Mouse (Mus musculus): ENCODE data around the gene Prpf3. TPM values are rescaled to one million over a fixed set of nuclear protein-coding genes. Genes with fewer than 3 reads are reported as not detected.

The Prpf3 gene
- total RNA-seq (2023): 10 to 100 TPM; 33.6 to 33.7 TPM

DNA sequence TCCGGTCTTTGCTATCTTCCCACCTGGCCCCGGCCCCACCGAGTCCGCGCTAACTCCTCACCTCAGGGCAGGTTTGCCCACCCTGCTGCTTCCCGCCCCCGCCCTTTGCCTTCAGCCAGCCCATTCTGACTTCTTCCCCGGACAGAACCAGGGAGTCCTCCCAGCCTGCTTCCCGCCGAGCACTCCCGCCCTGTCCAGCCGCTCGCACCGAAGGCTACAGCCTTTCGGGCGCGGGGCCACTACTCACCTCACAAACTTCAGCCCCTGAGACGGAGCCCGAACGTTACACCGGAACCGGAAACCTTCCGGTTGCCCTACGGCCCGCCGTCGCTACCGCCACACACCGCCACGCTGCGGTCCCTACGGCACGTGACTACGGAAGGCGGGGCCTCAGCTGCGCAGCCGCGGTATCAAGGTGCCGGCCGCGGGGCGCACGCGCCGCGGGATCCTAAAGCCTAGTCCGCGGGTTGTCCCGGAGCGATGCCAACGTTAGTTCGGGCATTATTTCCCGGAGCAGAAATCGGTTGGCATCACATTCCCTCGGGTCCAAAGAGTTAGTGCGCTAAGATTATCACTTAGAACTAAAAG lies at the start of gene Prpf3:
TSS of gene Prpf3 (minus strand) at position 384 of the 588 bp plus-strand sequence.

DNA sequence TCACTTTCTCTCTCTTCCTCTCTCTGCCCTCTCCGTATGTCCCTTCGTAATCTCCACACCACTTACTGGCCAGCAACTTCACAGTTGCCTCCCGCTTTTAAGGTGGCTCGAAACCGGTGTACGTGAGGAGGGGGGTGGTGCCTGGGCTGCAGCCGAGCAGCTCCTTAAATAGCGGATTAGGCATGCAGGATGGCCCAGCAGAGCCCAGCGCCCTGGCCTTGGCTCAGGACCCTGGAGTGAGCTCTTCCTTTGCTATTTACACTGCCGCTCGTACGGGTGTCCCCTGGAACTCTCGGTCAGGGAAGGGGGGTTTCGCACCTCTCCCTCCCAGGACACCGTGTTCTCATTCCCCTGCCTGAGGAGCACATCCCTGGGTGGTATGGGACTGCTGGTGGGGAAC lies 48.9 kb upstream of the Prpf3 start, which contains the start of gene Car14:
TSS of gene Car14 (minus strand) at position 124 of the 400 bp plus-strand sequence.

DNA sequence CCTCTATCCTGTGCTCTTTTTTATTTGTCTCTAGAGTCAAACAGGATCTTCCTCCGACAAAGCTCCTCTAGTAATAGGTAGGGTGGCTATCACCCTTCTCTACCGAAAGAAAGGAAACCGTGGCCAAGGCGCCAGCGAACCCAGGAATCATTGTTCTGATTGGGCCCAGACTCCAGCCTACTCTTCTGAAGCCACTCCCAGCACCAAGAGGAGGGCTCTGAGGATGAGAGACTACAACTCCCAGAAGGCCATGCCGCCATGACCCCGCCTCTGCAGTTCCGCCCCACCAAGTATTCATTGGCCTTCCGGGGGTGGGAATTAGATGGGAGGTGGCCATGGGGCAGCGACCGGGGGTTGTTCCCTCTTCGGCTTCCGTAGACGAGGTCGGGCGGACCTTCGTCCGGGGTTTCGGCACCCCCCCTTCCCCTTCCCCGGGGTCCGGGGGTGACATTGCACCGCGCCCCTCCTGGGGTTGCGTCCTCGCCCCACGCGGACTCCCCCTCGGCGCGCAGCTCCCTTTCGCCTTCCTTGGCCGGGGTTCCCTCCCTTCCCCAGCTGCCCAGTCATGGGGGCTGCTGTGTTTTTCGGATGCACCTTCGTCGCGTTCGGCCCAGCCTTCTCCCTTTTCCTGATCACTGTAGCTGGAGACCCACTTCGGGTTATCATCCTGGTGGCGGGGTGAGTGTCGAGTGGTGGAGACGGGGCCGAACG lies 38.1 kb upstream of the Prpf3 start, which contains the start of gene Aph1a:
TSS of gene Aph1a (plus strand) at position 364 of the 711 bp plus-strand sequence.

DNA sequence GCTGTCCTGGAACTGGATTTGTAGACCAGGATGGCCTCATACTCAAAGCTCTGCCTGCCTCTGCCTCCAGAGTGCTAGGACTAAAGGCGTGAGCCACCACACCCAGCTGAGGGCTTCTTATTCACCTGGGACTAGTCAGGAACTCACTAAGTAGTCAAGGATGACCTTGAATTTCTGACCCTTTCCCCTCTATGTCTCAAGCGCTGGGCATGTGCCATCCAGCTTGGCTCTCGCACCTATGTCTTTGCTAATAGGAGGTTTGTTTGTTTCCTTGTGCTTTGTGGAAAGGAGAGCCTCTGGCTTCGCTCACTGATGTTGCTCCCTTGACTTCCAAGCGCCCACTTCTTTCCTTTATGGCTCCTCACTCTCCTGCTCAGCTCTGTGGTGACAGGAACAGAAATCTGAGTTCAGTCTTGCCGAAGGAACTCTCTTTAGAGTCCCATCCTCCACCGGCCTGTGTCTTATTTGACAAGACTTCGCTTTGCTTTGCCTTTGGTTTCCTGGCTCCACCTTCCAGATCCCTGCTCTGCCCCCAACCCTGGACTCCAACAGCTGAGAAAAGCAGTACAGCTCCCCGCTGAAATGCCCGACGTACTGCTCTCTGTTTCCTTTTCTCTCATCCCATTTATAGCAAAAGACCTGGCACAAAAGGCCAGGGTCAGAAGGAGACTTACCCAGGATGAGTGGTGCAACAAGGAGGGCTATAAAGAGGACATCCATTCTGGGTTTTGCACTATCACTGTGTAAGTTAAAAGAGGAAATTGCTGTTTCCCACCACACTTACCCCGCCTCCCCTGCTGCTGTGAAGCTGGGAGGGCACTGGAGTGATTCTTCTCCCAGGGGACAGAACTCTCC lies 35.8 kb upstream of the Prpf3 start, which contains the start of gene BC028528:
TSS of gene BC028528 (minus strand) at position 795 of the 855 bp plus-strand sequence.

DNA sequence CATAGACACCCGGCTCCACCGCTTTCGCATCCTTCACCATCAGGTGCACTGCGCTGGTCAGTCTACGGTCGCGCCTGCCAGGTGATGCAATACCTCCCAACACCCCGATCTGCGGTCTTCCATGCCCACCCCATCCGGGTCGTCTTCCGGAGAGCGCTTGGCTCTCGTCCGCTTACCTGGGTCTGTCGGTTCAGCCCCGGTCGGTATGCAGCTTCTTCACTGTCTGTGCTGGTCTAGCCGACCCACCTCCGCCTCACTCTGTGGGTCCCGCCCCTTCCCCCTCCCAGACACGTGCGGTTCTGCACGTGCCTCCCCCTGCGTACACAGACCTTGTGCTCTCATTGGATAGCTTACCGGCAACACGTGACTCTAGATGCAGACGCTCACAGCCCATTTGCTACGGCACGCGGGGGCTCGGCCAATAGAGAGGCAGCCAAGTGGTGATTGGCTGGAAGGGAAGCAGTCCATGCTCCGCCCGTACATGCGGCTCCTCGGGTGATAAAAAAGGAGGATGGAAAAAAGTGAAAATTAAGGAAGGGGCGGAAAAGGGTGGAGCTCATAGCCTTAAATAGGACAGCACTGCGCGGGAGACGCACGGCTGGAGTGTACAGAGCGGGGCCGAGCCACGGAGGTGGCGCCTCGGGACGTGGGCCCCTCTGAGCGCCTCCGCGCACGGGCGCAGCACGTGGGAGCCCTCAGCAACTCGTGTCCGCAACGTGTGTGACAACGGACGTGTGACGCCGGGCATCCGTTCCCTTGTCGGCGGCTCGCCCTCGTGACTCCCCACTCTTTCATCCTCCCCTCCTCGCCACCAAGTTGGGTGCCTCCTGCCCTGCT lies 26.5 kb upstream of the Prpf3 start, which contains the start of gene Ciart:
TSS of gene Ciart (minus strand) at position 273 of the 837 bp plus-strand sequence.

DNA sequence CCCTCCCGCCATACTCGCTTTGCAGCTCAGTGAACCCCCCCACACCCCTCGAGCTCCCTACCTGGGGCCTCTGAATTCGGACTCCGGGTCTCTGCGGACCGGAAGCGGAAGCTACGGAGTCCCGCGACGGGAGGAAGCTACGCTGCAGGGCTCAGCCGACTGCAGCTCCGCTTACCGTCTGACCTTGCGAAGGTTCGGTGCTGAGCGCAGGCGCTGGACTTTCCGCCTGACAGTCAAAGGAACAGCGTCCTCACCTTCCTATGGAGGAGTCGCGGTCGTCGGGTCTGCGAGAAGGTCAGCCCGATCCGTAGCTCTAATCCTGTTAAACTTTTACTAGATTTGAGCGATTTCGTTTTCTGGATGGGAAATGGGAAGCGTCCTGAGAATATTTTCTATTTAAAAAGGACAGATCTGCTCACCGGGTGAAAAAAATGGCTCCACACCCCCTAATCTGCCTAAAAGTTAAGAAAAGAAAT lies 15.7 kb upstream of the Prpf3 start, which contains the start of gene Mrps21:
TSS of gene Mrps21 (minus strand) at position 128 of the 476 bp plus-strand sequence.

DNA sequence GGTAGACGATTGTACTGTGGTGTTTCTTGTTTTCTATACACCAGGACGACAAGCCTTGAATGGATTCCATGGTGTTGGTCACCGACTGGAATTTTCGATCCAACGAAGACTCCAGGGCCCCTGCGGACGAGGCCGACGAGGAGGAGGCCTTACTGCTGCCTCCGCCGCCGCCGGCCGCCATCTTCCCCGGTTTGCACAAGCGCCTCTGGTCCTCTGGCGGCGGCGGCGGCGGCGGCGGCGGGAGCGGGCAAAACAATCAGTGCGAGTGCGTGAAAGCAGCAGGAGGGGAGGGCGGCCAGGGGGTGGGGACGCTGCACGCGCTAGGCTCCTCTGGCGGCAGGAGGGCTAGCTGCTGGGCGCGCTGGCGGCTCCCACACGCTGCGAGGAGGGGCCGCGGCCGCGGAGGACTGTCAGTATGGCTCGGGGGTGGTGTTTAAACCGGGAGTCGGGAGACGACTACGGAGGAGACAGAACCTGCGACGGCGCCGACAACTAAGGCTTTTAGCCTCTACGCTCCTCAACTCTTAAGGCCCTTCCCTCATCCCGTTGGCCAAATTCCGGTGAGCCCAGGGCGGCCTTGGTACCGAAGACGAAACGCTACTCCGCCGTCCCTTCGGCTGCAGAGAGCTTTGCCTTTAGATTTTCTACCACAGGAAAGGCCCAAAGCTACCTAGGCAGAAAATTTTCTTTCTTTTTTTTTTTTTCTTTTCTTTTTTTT lies 37.0 kb downstream of the Prpf3 start, which contains the start of gene Rprd2:
TSS of gene Rprd2 (minus strand) at position 293 of the 718 bp plus-strand sequence.

Other genes with a start within 250 kb of the Prpf3 start
- gene Ensa, start 230.9 kb downstream of the Prpf3 start, total RNA-seq (2023): 10 to 100 TPM; 66.0 to 72.8 TPM
- 100 to 1,000 TPM; 760 to 809 TPM for gene Mcl1, start 197.1 kb downstream of the Prpf3 start, total RNA-seq (2023)
- gene Adamtsl4, start 168.0 kb downstream of the Prpf3 start, total RNA-seq (2023): 1 to 10 TPM in 1 of 2 experiments, under 1 TPM in 1; 0.88 to 4.0 TPM
- gene Ecm1, start 116.3 kb downstream of the Prpf3 start, total RNA-seq (2023): 1 to 10 TPM; 4.6 to 8.3 TPM
- gene Tars2, start 95.7 kb downstream of the Prpf3 start, total RNA-seq (2023): 10 to 100 TPM; 13.8 to 19.2 TPM
- 10 to 100 TPM; 45.9 to 48.8 TPM for gene Rprd2, start 37.0 kb downstream of the Prpf3 start, total RNA-seq (2023)
- 100 to 1,000 TPM; 115 to 123 TPM for gene Mrps21, start 15.6 kb upstream of the Prpf3 start, total RNA-seq (2023)
- gene Ciart, start 26.4 kb upstream of the Prpf3 start, total RNA-seq (2023): 10 to 100 TPM in 1 of 2 experiments, 1 to 10 TPM in 1; 9.0 to 13.0 TPM
- 10 to 100 TPM; 35.1 to 40.1 TPM for gene BC028528, start 36.1 kb upstream of the Prpf3 start, total RNA-seq (2023)
- gene Aph1a, start 38.1 kb upstream of the Prpf3 start, total RNA-seq (2023): 10 to 100 TPM; 58.8 to 65.3 TPM
- gene Car14, start 48.8 kb upstream of the Prpf3 start, total RNA-seq (2023): not detected
- 100 to 1,000 TPM in 1 of 2 experiments, 10 to 100 TPM in 1; 93.6 to 104 TPM for gene Anp32e, start 73.4 kb upstream of the Prpf3 start, total RNA-seq (2023)
- gene Plekho1, start 140.1 kb upstream of the Prpf3 start, total RNA-seq (2023): 10 to 100 TPM; 51.4 to 57.8 TPM
- 10 to 100 TPM; 13.5 to 17.9 TPM for gene Vps45, start 202.6 kb upstream of the Prpf3 start, total RNA-seq (2023)
- 10 to 100 TPM; 15.9 to 17.8 TPM for gene Otud7b, start 248.6 kb upstream of the Prpf3 start, total RNA-seq (2023)

Data from neutrophil, adult 83 days (primary cell).